Mouse (Mus musculus) embryonic facial prominence, embryonic 15.5 days (tissue): Measurements from ENCODE around the gene Bcas1. TPM values are rescaled to one million over a fixed set of nuclear protein-coding genes. Genes with fewer than 3 reads are reported as not detected.

Experiments used
- ATAC-seq: fragments of 200-750 bp; cut with Nextera tagmentation; 2 replicates; pipeline ENCODE4 v1.8.0; 2017; ENCODE audit warnings: low read depth, moderate TSS enrichment; ENCODE audit not compliant: insufficient number of reproducible peaks, low FRiP score, low TSS enrichment
- H3K27ac ChIP-seq: fragments of 300-500 bp; sonication (generic); replicated peaks from 2 replicates; pipeline ENCODE4 v1.5.1; 2015; ENCODE audit warnings: mild to moderate bottlenecking, inconsistent platforms
- H3K27me3 ChIP-seq: fragments of 300-500 bp; sonication (generic); 2 replicates; pipeline ENCODE4 v1.6.1; 2015; ENCODE audit warnings: inconsistent platforms
- H3K36me3 ChIP-seq: fragments of 300-500 bp; sonication (generic); 2 replicates; pipeline ENCODE4 v1.6.1; 2015; ENCODE audit warnings: mild to moderate bottlenecking, inconsistent platforms
- H3K4me1 ChIP-seq: fragments of 300-500 bp; sonication (generic); 2 replicates; pipeline ENCODE4 v1.6.1; 2015; ENCODE audit warnings: inconsistent platforms
- H3K4me2 ChIP-seq: fragments of 300-500 bp; sonication (generic); replicated peaks from 2 replicates; pipeline ENCODE4 v1.6.1; 2015; ENCODE audit warnings: mild to moderate bottlenecking, inconsistent platforms
- H3K4me3 ChIP-seq: fragments of 300-500 bp; sonication (generic); replicated peaks from 2 replicates; pipeline ENCODE4 v1.5.1; 2015; ENCODE audit warnings: mild to moderate bottlenecking, inconsistent platforms
- H3K9ac ChIP-seq: fragments of 300-500 bp; sonication (generic); 2 replicates; pipeline ENCODE4 v1.6.1; 2015; ENCODE audit warnings: inconsistent platforms
- H3K9me3 ChIP-seq: fragments of 300-500 bp; sonication (generic); replicated peaks from 2 replicates; pipeline ENCODE4 v1.6.1; 2016; ENCODE audit warnings: inconsistent platforms
- WGBS: fragments of 180-500 bp; shearing (Covaris S2); methylation state at CpG from one replicate; pipeline ENCODE4 v1.1.7; 2015; 5-methylcytosine and 5-hydroxymethylcytosine counted together
- polyA plus RNA-seq: library from polyadenylated mRNA; unstranded; fragments of >200 nt; fragmentation: Nextera tagmentation; extraction: Ambion mirVana; gene quantifications from 2 replicates; pipeline ENCODE4 v1.2.1, GENCODE M21; 2015

Bcas1 gene
- polyA plus RNA-seq, 1 experiment from 2014 or later: 4.7 TPM

GRCm38 (mm10) chr2:170330466-170330865 lies 97.2 kb downstream of the Bcas1 start:
- Histone ChIP-seq H3K9me3 (no peaks in the 10 kb centered on the region), H3K27me3 (no peaks in the 10 kb centered on the region; the same call in 1 of the 2 replicates), H3K4me1 (0 out of 2 replicates have a peak, but pooled peaks cover 5% of the 10 kb centered on the region), H3K27ac (no peak overlapping the region), H3K4me3 (no peak overlapping the region), H3K4me2 (no peak overlapping the region), H3K9ac (no peak overlapping the region), H3K36me3 (no peaks in the 10 kb centered on the region)
- ATAC-seq: no peak
- WGBS: 69% methylated on average over 8 of the region's 8 CpGs

GRCm38 (mm10) chr2:170329921-170330320 lies 97.7 kb downstream of the Bcas1 start:
- ATAC-seq: no peak
- 81% methylated on average over 13 of the region's 13 CpGs for WGBS

GRCm38 (mm10) chr2:170323925-170324347 lies 103.7 kb downstream of the Bcas1 start:
- H3K4me1 ChIP-seq: peaks cover 20% of the 10 kb centered on the region
- H3K27me3 ChIP-seq: no peaks in the 10 kb centered on the region
- peak overlapping the region; percentile 37 for H3K4me3 ChIP-seq
- H3K9me3 ChIP-seq: no peaks in the 10 kb centered on the region
- H3K27ac ChIP-seq: no peak overlapping the region
- no peak for ATAC-seq
- peak overlapping the region; percentile 28; the same call in 1 of the 2 replicates for H3K9ac ChIP-seq
- H3K36me3 ChIP-seq: no peaks in the 10 kb centered on the region
- peak overlapping the region; percentile 61 for H3K4me2 ChIP-seq
- 3% methylated on average over 19 of the region's 19 CpGs for WGBS

More at GRCm38 (mm10) chr2:170329921-170330320, 97.7 kb downstream of the Bcas1 start:
- no peaks in the 10 kb centered on the region for H3K9me3 ChIP-seq
- H3K4me3 ChIP-seq: no peak overlapping the region
- H3K9ac ChIP-seq: no peak overlapping the region
- H3K27me3 ChIP-seq: no peaks in the 10 kb centered on the region; the same call in 1 of the 2 replicates
- H3K4me1 ChIP-seq: 0 out of 2 replicates have a peak, but pooled peaks cover 5% of the 10 kb centered on the region
- H3K4me2 ChIP-seq: no peak overlapping the region
- H3K27ac ChIP-seq: no peak overlapping the region
- H3K36me3 ChIP-seq: no peaks in the 10 kb centered on the region

- Histone ChIP-seq H3K4me2 (no peak overlapping the region), H3K27ac (0 out of 2 replicates have a peak overlapping the region, but pooled peaks have one; percentile 24), H3K27me3 (no peaks in the 10 kb centered on the region), H3K9ac (no peak overlapping the region), H3K9me3 (no peaks in the 10 kb centered on the region), H3K36me3 (no peaks in the 10 kb centered on the region), H3K4me3 (no peak overlapping the region), H3K4me1 (peaks cover 23% of the 10 kb centered on the region)
- WGBS: 27% methylated on average over 3 of the region's 3 CpGs
- no peak for ATAC-seq
Observed at GRCm38 (mm10) chr2:170322013-170322414, 105.6 kb downstream of the Bcas1 start.

GRCm38 (mm10) chr2:170321579-170321978 lies 106.1 kb downstream of the Bcas1 start:
- 37% methylated on average over 5 of the region's 5 CpGs for WGBS
- no peak for ATAC-seq

GRCm38 (mm10) chr2:170319533-170320463 lies 107.8 kb downstream of the Bcas1 start:
- Histone ChIP-seq H3K4me1 (peaks cover 23% of the 10 kb centered on the region), H3K4me3 (peak overlapping the region; percentile 44), H3K9ac (no peak overlapping the region; the same call in 1 of the 2 replicates), H3K36me3 (no peaks in the 10 kb centered on the region), H3K27ac (peak overlapping the region; percentile 74), H3K4me2 (peak overlapping the region; percentile 71), H3K9me3 (no peaks in the 10 kb centered on the region), H3K27me3 (no peaks in the 10 kb centered on the region)
- ATAC-seq: no peak
- 25% methylated on average over 17 of the region's 20 CpGs for WGBS

More at GRCm38 (mm10) chr2:170321579-170321978, 106.1 kb downstream of the Bcas1 start:
- H3K9me3 ChIP-seq: no peaks in the 10 kb centered on the region
- peaks cover 23% of the 10 kb centered on the region for H3K4me1 ChIP-seq
- H3K27ac ChIP-seq: 0 out of 2 replicates have a peak overlapping the region, but pooled peaks have one; percentile 24
- no peaks in the 10 kb centered on the region for H3K27me3 ChIP-seq
- no peak overlapping the region for H3K4me3 ChIP-seq
- H3K36me3 ChIP-seq: no peaks in the 10 kb centered on the region
- no peak overlapping the region for H3K9ac ChIP-seq
- H3K4me2 ChIP-seq: no peak overlapping the region

GRCm38 (mm10) chr2:170318713-170319532 lies 108.7 kb downstream of the Bcas1 start:
- 10% methylated on average over 23 of the region's 25 CpGs for WGBS
- H3K36me3 ChIP-seq: no peaks in the 10 kb centered on the region
- peaks cover 20% of the 10 kb centered on the region for H3K4me1 ChIP-seq
- H3K9ac ChIP-seq: peak overlapping the region; percentile 24; the same call in 1 of the 2 replicates
- H3K4me2 ChIP-seq: peak overlapping the region; percentile 71
- peak overlapping the region; percentile 60 for H3K27ac ChIP-seq
- no peaks in the 10 kb centered on the region for H3K27me3 ChIP-seq
- no peaks in the 10 kb centered on the region for H3K9me3 ChIP-seq
- peak overlapping the region; percentile 44 for H3K4me3 ChIP-seq
- peak; percentile 95 for ATAC-seq

GRCm38 (mm10) chr2:170316774-170317173 lies 110.9 kb downstream of the Bcas1 start:
- Histone ChIP-seq H3K4me2 (no peak overlapping the region), H3K27ac (no peak overlapping the region), H3K9ac (no peak overlapping the region), H3K9me3 (no peaks in the 10 kb centered on the region), H3K36me3 (no peaks in the 10 kb centered on the region), H3K4me1 (peaks cover 13% of the 10 kb centered on the region), H3K27me3 (no peaks in the 10 kb centered on the region), H3K4me3 (no peak overlapping the region)
- WGBS: 87% methylated on average over 4 of the region's 4 CpGs
- no peak for ATAC-seq

- WGBS: 80% methylated on average over 8 of the region's 8 CpGs
- Histone ChIP-seq H3K9me3 (no peaks in the 10 kb centered on the region), H3K9ac (no peak overlapping the region), H3K27ac (no peak overlapping the region), H3K27me3 (no peaks in the 10 kb centered on the region), H3K4me1 (peaks cover 11% of the 10 kb centered on the region), H3K36me3 (no peaks in the 10 kb centered on the region), H3K4me2 (no peak overlapping the region), H3K4me3 (no peak overlapping the region)
- no peak for ATAC-seq
Observed at GRCm38 (mm10) chr2:170316344-170316743, 111.3 kb downstream of the Bcas1 start.

GRCm38 (mm10) chr2:170310988-170311359 lies 116.7 kb downstream of the Bcas1 start:
- ATAC-seq: no peak
- no peak overlapping the region for H3K4me3 ChIP-seq

More at GRCm38 (mm10) chr2:170310988-170311359, 116.7 kb downstream of the Bcas1 start:
- Histone ChIP-seq H3K27ac (no peak overlapping the region), H3K9me3 (no peaks in the 10 kb centered on the region), H3K4me1 (peaks cover 21% of the 10 kb centered on the region), H3K4me2 (no peak overlapping the region), H3K9ac (no peak overlapping the region), H3K27me3 (no peaks in the 10 kb centered on the region), H3K36me3 (no peaks in the 10 kb centered on the region)
- 81% methylated on average over 6 of the region's 6 CpGs for WGBS
